Mouse (Mus musculus): ENCODE measurements at regions not wholly inside any gene's neighbourhood (a gene's known extent, or its start where the extent isn't known, plus 50 kb on each side); places are given as distances from the start of the nearest gene placed in this dataset.

DNA sequence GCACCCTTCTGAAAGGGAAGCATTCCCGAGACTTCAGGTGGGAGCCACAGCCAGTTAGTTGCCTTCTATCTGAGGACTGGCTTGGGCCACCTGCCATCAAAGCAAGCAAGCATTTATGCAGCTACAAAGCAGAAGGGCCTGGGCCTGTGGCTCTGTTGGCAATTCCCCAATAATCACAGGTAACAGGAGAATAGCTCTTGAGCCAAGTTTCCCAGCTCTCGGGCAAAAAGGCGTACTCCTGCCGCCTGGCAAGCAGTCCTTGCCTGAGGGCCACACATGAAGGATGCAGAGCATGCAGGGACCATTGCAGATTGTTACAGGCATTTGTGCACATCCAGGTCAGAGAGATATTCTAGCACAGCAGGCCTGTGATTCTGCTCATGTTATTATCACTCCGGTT is 53.2 kb upstream of the Unc5a start:
- DNase-seq = peak; percentile 84 to 87

Data from cerebellum, postnatal 10 days (tissue).